Mouse (Mus musculus) CD4-positive, CD25-positive, alpha-beta regulatory T cell, adult 4 months (primary cell): ENCODE results near the gene Gm17267. TPM values are rescaled to one million over a fixed set of nuclear protein-coding genes. Genes with fewer than 3 reads are reported as not detected.
"Not testable (repeated sequence)": the region's sequence is repeated elsewhere in the genome, so short reads cannot be mapped to it uniquely, and the experiment has no call there.

Experiments
- ATAC-seq: one replicate; pipeline ENCODE4 v1.8.0; 2017
- polyA plus RNA-seq, 2 experiments: library from polyadenylated mRNA; unstranded; fragments of 100-300 nt; shearing (Covaris generic); gene quantifications; one replicate each; pipeline ENCODE4 v1.2.1; 2017

Gm17267 gene
- polyA plus RNA-seq: not detected

DNA sequence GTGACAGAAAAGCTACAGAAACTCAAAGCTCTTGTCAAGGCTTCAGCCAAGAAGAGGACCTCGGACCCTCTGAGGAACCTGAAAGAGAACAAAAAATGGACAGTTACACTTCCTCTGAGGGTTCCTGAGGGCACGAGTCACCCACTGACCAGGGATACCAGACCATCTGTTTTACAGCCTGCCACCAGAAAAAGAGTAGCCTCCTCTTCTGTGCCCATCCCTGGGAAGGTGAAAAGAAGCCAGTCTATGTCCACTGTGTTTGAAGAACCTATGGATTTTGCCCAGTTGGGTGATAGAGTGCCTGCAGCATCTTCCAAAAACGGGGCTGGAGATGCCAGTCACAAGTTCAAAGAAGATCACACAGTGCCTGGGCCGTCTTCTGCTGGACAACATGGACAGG, at the start of gene Gm17267:
Gene Gm17267 (plus strand): TSS at position 301 of the 400 bp plus-strand sequence.
- ATAC-seq: not testable (repeated sequence)
